Mouse (Mus musculus): ENCODE data around the gene Celf3. TPM values are rescaled to one million over a fixed set of nuclear protein-coding genes. Genes with fewer than 3 reads are reported as not detected.

Celf3 gene
- polyA plus RNA-seq, 1 experiment from 2014 or later: 350 TPM

GRCm38 (mm10) chr3:94482764-94483385 is 4.8 kb downstream of the Celf3 start:
- no peaks in the 10 kb centered on the region for H3K27me3 ChIP-seq (replicated peaks)
- no peaks in the 10 kb centered on the region for H3K9me3 ChIP-seq
- no peak overlapping the region for H3K9ac ChIP-seq
- H3K4me1 ChIP-seq: peaks cover 80% of the 10 kb centered on the region
- peaks cover 13% of the 10 kb centered on the region for H3K36me3 ChIP-seq (replicated peaks)
- no peak overlapping the region for H3K4me3 ChIP-seq
- peak overlapping the region; percentile 89 for H3K27ac ChIP-seq
- H3K4me2 ChIP-seq: peak overlapping the region; percentile 52
- WGBS: 82% methylated on average over 17 of the region's 17 CpGs
- no peak for ATAC-seq (replicated peaks)

GRCm38 (mm10) chr3:94483790-94484439 is 5.8 kb downstream of the Celf3 start:
- Histone ChIP-seq H3K4me2 (peak overlapping the region; percentile 52), H3K27me3 (replicated peaks) (no peaks in the 10 kb centered on the region), H3K27ac (peak overlapping the region; percentile 89), H3K9me3 (no peaks in the 10 kb centered on the region), H3K4me3 (peak overlapping the region; percentile 25), H3K4me1 (peaks cover 80% of the 10 kb centered on the region), H3K9ac (peak overlapping the region; percentile 19), H3K36me3 (replicated peaks) (peaks cover 19% of the 10 kb centered on the region)
- peak; percentile 92 for ATAC-seq (replicated peaks)
- 6% methylated on average over 20 of the region's 20 CpGs for WGBS

- Histone ChIP-seq H3K36me3 (replicated peaks) (peaks cover 19% of the 10 kb centered on the region), H3K27ac (peak overlapping the region; percentile 89), H3K27me3 (replicated peaks) (no peaks in the 10 kb centered on the region), H3K4me1 (peaks cover 83% of the 10 kb centered on the region), H3K4me3 (no peak overlapping the region), H3K9ac (no peak overlapping the region), H3K9me3 (no peaks in the 10 kb centered on the region), H3K4me2 (no peak overlapping the region)
- no peak for ATAC-seq (replicated peaks)
- 43% methylated on average over 7 of the region's 7 CpGs for WGBS
Measured at GRCm38 (mm10) chr3:94485922-94486321, 7.8 kb downstream of the Celf3 start.

GRCm38 (mm10) chr3:94487581-94487980 is 9.5 kb downstream of the Celf3 start:
- Histone ChIP-seq H3K27ac (peak overlapping the region; percentile 34; the same call in 1 of the 2 replicates), H3K4me1 (peaks cover 71% of the 10 kb centered on the region), H3K9me3 (no peaks in the 10 kb centered on the region), H3K4me3 (no peak overlapping the region), H3K36me3 (replicated peaks) (peaks cover 19% of the 10 kb centered on the region), H3K27me3 (replicated peaks) (no peaks in the 10 kb centered on the region), H3K4me2 (no peak overlapping the region), H3K9ac (no peak overlapping the region)
- 80% methylated on average over 6 of the region's 6 CpGs for WGBS
- ATAC-seq (replicated peaks): no peak

GRCm38 (mm10) chr3:94497162-94497561 is 19.1 kb downstream of the Celf3 start:
- 81% methylated on average over 4 of the region's 4 CpGs for WGBS
- Histone ChIP-seq H3K4me1 (peaks cover 6% of the 10 kb centered on the region; the same call in 1 of the 2 replicates), H3K4me2 (no peak overlapping the region), H3K4me3 (no peak overlapping the region), H3K27me3 (replicated peaks) (no peaks in the 10 kb centered on the region), H3K9me3 (no peaks in the 10 kb centered on the region), H3K36me3 (replicated peaks) (peaks cover 3% of the 10 kb centered on the region; the same call in 1 of the 2 replicates), H3K27ac (no peak overlapping the region), H3K9ac (no peak overlapping the region)
- no peak for ATAC-seq (replicated peaks)

GRCm38 (mm10) chr3:94502243-94502642 is 24.1 kb downstream of the Celf3 start:
- no peak overlapping the region for H3K4me2 ChIP-seq
- H3K36me3 ChIP-seq (replicated peaks): peaks cover 11% of the 10 kb centered on the region; the same call in 1 of the 2 replicates
- H3K27ac ChIP-seq: no peak overlapping the region
- H3K4me1 ChIP-seq: no peaks in the 10 kb centered on the region
- ATAC-seq (replicated peaks): peak; percentile 59; the same call in 1 of the 2 replicates
- H3K27me3 ChIP-seq (replicated peaks): no peaks in the 10 kb centered on the region
- no peaks in the 10 kb centered on the region for H3K9me3 ChIP-seq
- WGBS: 77% methylated on average over 3 of the region's 3 CpGs
- no peak overlapping the region for H3K9ac ChIP-seq
- H3K4me3 ChIP-seq: no peak overlapping the region

- Histone ChIP-seq H3K27me3 (replicated peaks) (no peaks in the 10 kb centered on the region), H3K27ac (no peak overlapping the region), H3K9ac (no peak overlapping the region), H3K9me3 (no peaks in the 10 kb centered on the region), H3K4me1 (no peaks in the 10 kb centered on the region), H3K36me3 (replicated peaks) (peaks cover 16% of the 10 kb centered on the region; the same call in 1 of the 2 replicates), H3K4me2 (no peak overlapping the region), H3K4me3 (no peak overlapping the region)
- WGBS: 92% methylated on average over 1 of the region's 1 CpGs
- no peak for ATAC-seq (replicated peaks)
Measured at GRCm38 (mm10) chr3:94506664-94507063, 28.6 kb downstream of the Celf3 start.

GRCm38 (mm10) chr3:94526731-94527130 is 48.6 kb downstream of the Celf3 start:
- Histone ChIP-seq H3K9me3 (no peaks in the 10 kb centered on the region), H3K9ac (no peak overlapping the region), H3K4me3 (no peak overlapping the region), H3K36me3 (replicated peaks) (peaks cover 24% of the 10 kb centered on the region; the same call in 1 of the 2 replicates), H3K4me2 (no peak overlapping the region), H3K27me3 (replicated peaks) (no peaks in the 10 kb centered on the region), H3K4me1 (no peaks in the 10 kb centered on the region), H3K27ac (no peak overlapping the region)
- 71% methylated on average over 2 of the region's 2 CpGs for WGBS
- no peak for ATAC-seq (replicated peaks)

GRCm38 (mm10) chr3:94533968-94534367 is 55.9 kb downstream of the Celf3 start:
- peaks cover 9% of the 10 kb centered on the region; the same call in 1 of the 2 replicates for H3K36me3 ChIP-seq (replicated peaks)
- H3K4me2 ChIP-seq: no peak overlapping the region
- ATAC-seq (replicated peaks): no peak
- H3K4me1 ChIP-seq: no peaks in the 10 kb centered on the region
- H3K27me3 ChIP-seq (replicated peaks): no peaks in the 10 kb centered on the region
- H3K9ac ChIP-seq: no peak overlapping the region
- H3K27ac ChIP-seq: no peak overlapping the region
- H3K9me3 ChIP-seq: no peaks in the 10 kb centered on the region
- no peak overlapping the region for H3K4me3 ChIP-seq

GRCm38 (mm10) chr3:94537187-94537586 is 59.1 kb downstream of the Celf3 start:
- H3K27me3 ChIP-seq (replicated peaks): no peaks in the 10 kb centered on the region
- no peak for ATAC-seq (replicated peaks)
- no peak overlapping the region for H3K4me3 ChIP-seq
- H3K27ac ChIP-seq: no peak overlapping the region
- WGBS: 94% methylated on average over 3 of the region's 3 CpGs
- H3K4me2 ChIP-seq: no peak overlapping the region
- H3K4me1 ChIP-seq: no peaks in the 10 kb centered on the region
- H3K9me3 ChIP-seq: no peaks in the 10 kb centered on the region
- H3K9ac ChIP-seq: no peak overlapping the region
- no peaks in the 10 kb centered on the region for H3K36me3 ChIP-seq (replicated peaks)
